Mouse (Mus musculus): ENCODE data around the gene Arhgef18. TPM values are rescaled to one million over a fixed set of nuclear protein-coding genes. Genes with fewer than 3 reads are reported as not detected.

Gene Arhgef18
- polyA plus RNA-seq, 2 experiments: 2.0 to 3.6 TPM

GRCm38 (mm10) chr8:3482240-3482740, 89.5 kb downstream of the Arhgef18 start:
- 71% methylated on average over 22 of the region's 22 CpGs for WGBS (ENCODE audit: insufficient replicate concordance)
- TF ChIP-seq CTCF (IDR thresholded peaks at IDR 0.05; ENCODE audit: low read depth) (no peak), EP300 (IDR thresholded peaks at IDR 0.05; ENCODE audit: low read depth) (no peak)

GRCm38 (mm10) chr8:3483546-3483945, 90.7 kb downstream of the Arhgef18 start:
- Histone ChIP-seq H3K4me2 (ENCODE audit: low read depth) (no peak overlapping the region), H3K4me3 (ENCODE audit: insufficient read depth in 1 of 2, low read depth in 2 of 2, low read length in 2 of 2) (no peak overlapping the region), H3K36me3 (replicated peaks; ENCODE audit: control insufficient read depth, insufficient read depth, low read depth) (no peaks in the 10 kb centered on the region), H3K9ac (replicated peaks) (no peak overlapping the region), H3K4me1 (replicated peaks; ENCODE audit: control insufficient read depth in 2 of 2, insufficient read depth in 2 of 2, low read length in 1 of 2) (peaks cover 0 to 5% of the 10 kb centered on the region in 2 experiments; a peak in 1 of 4 replicates), H3K27ac (no peak overlapping the region), H3K9me3 (ENCODE audit: control insufficient read depth, low read length) (no peaks in the 10 kb centered on the region), H3K27me3 (ENCODE audit: control insufficient read depth, insufficient read depth, low read length) (no peaks in the 10 kb centered on the region; the same call in 1 of the 2 replicates)
- DNase-seq (ENCODE audit: low read depth in 3 of 3, low spot score in 3 of 3) (no peak), ATAC-seq (ENCODE audit: insufficient read depth) (no peak)
- TF ChIP-seq EP300 (IDR thresholded peaks at IDR 0.05; ENCODE audit: low read depth) (no peak), CTCF (IDR thresholded peaks at IDR 0.05; ENCODE audit: low read depth) (no peak)
- WGBS (ENCODE audit: insufficient replicate concordance): 20% methylated on average over 7 of the region's 7 CpGs

More at GRCm38 (mm10) chr8:3482240-3482740, 89.5 kb downstream of the Arhgef18 start:
- Histone ChIP-seq H3K9ac (replicated peaks) (no peak overlapping the region), H3K27me3 (ENCODE audit: control insufficient read depth, insufficient read depth, low read length) (no peaks in the 10 kb centered on the region; the same call in 1 of the 2 replicates), H3K27ac (no peak overlapping the region), H3K4me2 (ENCODE audit: low read depth) (no peak overlapping the region), H3K4me1 (replicated peaks; ENCODE audit: control insufficient read depth in 2 of 2, insufficient read depth in 2 of 2, low read length in 1 of 2) (peaks cover 0 to 5% of the 10 kb centered on the region in 2 experiments; a peak in 1 of 4 replicates), H3K4me3 (ENCODE audit: insufficient read depth in 1 of 2, low read depth in 2 of 2, low read length in 2 of 2) (no peak overlapping the region), H3K9me3 (ENCODE audit: control insufficient read depth, low read length) (no peaks in the 10 kb centered on the region), H3K36me3 (replicated peaks; ENCODE audit: control insufficient read depth, insufficient read depth, low read depth) (no peaks in the 10 kb centered on the region)
- peak in 1 of 3 experiments; percentile 67 for DNase-seq (ENCODE audit: low read depth in 3 of 3, low spot score in 3 of 3)
- ATAC-seq (ENCODE audit: insufficient read depth): no peak

- no peaks in the 10 kb centered on the region for H3K36me3 ChIP-seq (replicated peaks; ENCODE audit: control insufficient read depth, insufficient read depth, low read depth)
- TF ChIP-seq CTCF (IDR thresholded peaks at IDR 0.05; ENCODE audit: low read depth): no peak
- TF ChIP-seq EP300 (IDR thresholded peaks at IDR 0.05; ENCODE audit: low read depth): no peak
- no peak for ATAC-seq (ENCODE audit: insufficient read depth)
Measured at GRCm38 (mm10) chr8:3485192-3485591, 92.4 kb downstream of the Arhgef18 start.

GRCm38 (mm10) chr8:3492901-3493844, 100.4 kb downstream of the Arhgef18 start, which contains the start of gene Zfp358:
TSS of gene Zfp358 (plus strand) at chr8:3493138.
- DNase-seq (ENCODE audit: low read depth in 3 of 3, low spot score in 3 of 3) (no peak), ATAC-seq (ENCODE audit: insufficient read depth) (peak; percentile 73)
- H3K4me1 ChIP-seq (replicated peaks; ENCODE audit: control insufficient read depth in 2 of 2, insufficient read depth in 2 of 2, low read length in 1 of 2): peaks cover 0 to 15% of the 10 kb centered on the region in 2 experiments; a peak in 3 of 4 replicates
- 1% methylated on average over 61 of the region's 64 CpGs for WGBS (ENCODE audit: insufficient replicate concordance)
- H3K9me3 ChIP-seq (ENCODE audit: control insufficient read depth, low read length): no peaks in the 10 kb centered on the region
- H3K27me3 ChIP-seq (ENCODE audit: control insufficient read depth, insufficient read depth, low read length): no peaks in the 10 kb centered on the region
- H3K27ac ChIP-seq: no peak within 1 kb of the TSS
- peak within 1 kb of the TSS; percentile 70 for H3K9ac ChIP-seq (replicated peaks)
- peak within 1 kb of the TSS; percentile 75 for H3K4me2 ChIP-seq (ENCODE audit: low read depth)
- no peaks in the 10 kb centered on the region for H3K36me3 ChIP-seq (replicated peaks; ENCODE audit: control insufficient read depth, insufficient read depth, low read depth)
- H3K4me3 ChIP-seq (ENCODE audit: insufficient read depth in 1 of 2, low read depth in 2 of 2, low read length in 2 of 2): peak within 1 kb of the TSS; percentile 71 to 73
- TF ChIP-seq CTCF (IDR thresholded peaks at IDR 0.05; ENCODE audit: low read depth): no peak
- TF ChIP-seq EP300 (IDR thresholded peaks at IDR 0.05; ENCODE audit: low read depth): no peak

More at GRCm38 (mm10) chr8:3485192-3485591, 92.4 kb downstream of the Arhgef18 start:
- H3K9me3 ChIP-seq (ENCODE audit: control insufficient read depth, low read length): no peaks in the 10 kb centered on the region
- H3K4me2 ChIP-seq (ENCODE audit: low read depth): no peak overlapping the region
- WGBS (ENCODE audit: insufficient replicate concordance): 18% methylated on average over 5 of the region's 5 CpGs
- H3K4me1 ChIP-seq (replicated peaks; ENCODE audit: control insufficient read depth in 2 of 2, insufficient read depth in 2 of 2, low read length in 1 of 2): peaks cover 0 to 5% of the 10 kb centered on the region in 2 experiments; a peak in 1 of 4 replicates
- DNase-seq (ENCODE audit: low read depth in 3 of 3, low spot score in 3 of 3): no peak
- no peak overlapping the region for H3K27ac ChIP-seq
- no peaks in the 10 kb centered on the region; the same call in 1 of the 2 replicates for H3K27me3 ChIP-seq (ENCODE audit: control insufficient read depth, insufficient read depth, low read length)
- H3K4me3 ChIP-seq (ENCODE audit: insufficient read depth in 1 of 2, low read depth in 2 of 2, low read length in 2 of 2): no peak overlapping the region
- H3K9ac ChIP-seq (replicated peaks): no peak overlapping the region

DNA sequence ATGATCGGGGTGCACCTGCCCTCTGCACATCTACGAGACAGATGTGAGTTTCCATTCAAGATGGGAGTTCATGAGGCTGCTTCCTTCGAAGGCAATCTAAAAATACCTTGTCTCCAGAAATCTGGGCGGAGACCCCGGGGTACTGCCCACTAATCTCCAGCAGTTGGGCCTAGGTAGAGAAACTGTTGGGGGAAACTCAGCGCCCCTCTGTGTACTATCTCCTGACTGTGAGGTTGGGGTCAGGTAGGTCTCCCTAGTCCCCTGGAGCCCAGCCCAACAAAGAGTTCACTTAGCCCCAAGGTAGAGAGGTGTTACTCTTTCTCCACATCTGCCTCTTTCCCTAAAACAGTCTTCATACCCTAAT, 101.0 kb downstream of the Arhgef18 start:
- no peak overlapping the region; the same call in 1 of the 2 replicates for H3K9ac ChIP-seq (replicated peaks)
- H3K27me3 ChIP-seq (ENCODE audit: control insufficient read depth, insufficient read depth, low read length): no peaks in the 10 kb centered on the region
- no peak for DNase-seq (ENCODE audit: low read depth in 3 of 3, low spot score in 3 of 3)
- H3K4me1 ChIP-seq (replicated peaks; ENCODE audit: control insufficient read depth in 2 of 2, insufficient read depth in 2 of 2, low read length in 1 of 2): peaks cover 0 to 15% of the 10 kb centered on the region in 2 experiments; a peak in 3 of 4 replicates
- 16% methylated on average over 6 of the region's 6 CpGs for WGBS (ENCODE audit: insufficient replicate concordance)
- H3K27ac ChIP-seq: no peak overlapping the region
- H3K4me2 ChIP-seq (ENCODE audit: low read depth): peak overlapping the region; percentile 75
- H3K9me3 ChIP-seq (ENCODE audit: control insufficient read depth, low read length): no peaks in the 10 kb centered on the region
- H3K4me3 ChIP-seq (ENCODE audit: insufficient read depth in 1 of 2, low read depth in 2 of 2, low read length in 2 of 2): peak overlapping the region; percentile 71 to 73
- no peaks in the 10 kb centered on the region for H3K36me3 ChIP-seq (replicated peaks; ENCODE audit: control insufficient read depth, insufficient read depth, low read depth)
- no peak for TF ChIP-seq EP300 (IDR thresholded peaks at IDR 0.05; ENCODE audit: low read depth)
- TF ChIP-seq CTCF (IDR thresholded peaks at IDR 0.05; ENCODE audit: low read depth): no peak
- ATAC-seq (ENCODE audit: insufficient read depth): no peak
